Mouse (Mus musculus) embryonic fibroblast, embryonic 13.5 days (primary cell): ENCODE measurements around the gene Atp8a2.

Experiments
- CTCF ChIP-seq: IDR thresholded peaks from 2 replicates; pipeline ENCODE4 v1.5.1; 2011; ENCODE audit warnings: mild to moderate bottlenecking, control low read depth, low read length, moderate library complexity, borderline replicate concordance; ENCODE audit not compliant: insufficient read depth
- POLR2A ChIP-seq: IDR thresholded peaks from 2 replicates; pipeline ENCODE4 v1.6.1; 2011; ENCODE audit warnings: low read depth, mild to moderate bottlenecking, control low read depth, low read length, moderate library complexity

GRCm38 (mm10) chr14:59685343-59685742 lies 511.6 kb downstream of the Atp8a2 start:
- TF ChIP-seq POLR2A (no peak), CTCF (no peak)
